Mouse (Mus musculus) heart, adult 8-10 months (tissue): ENCODE data around the gene Ttc36. TPM values are rescaled to one million over a fixed set of nuclear protein-coding genes. Genes with fewer than 3 reads are reported as not detected.
A peak's percentile ranks its signal among the peaks of the same experiment; 100 is the strongest.
"Not testable (repeated sequence)": the region's sequence is repeated elsewhere in the genome, so short reads cannot be mapped to it uniquely, and the experiment has no call there.

Source experiments
- DNase-seq: peaks from one replicate; pipeline ENCODE4 v3.0.0; 2022; ENCODE audit warnings: low spot score
- total RNA-seq, 4 experiments: library from RNA; stranded (reverse); gene quantifications; 2 replicates each; pipeline ENCODE4 v1.2.4; 2022

Ttc36 gene
- total RNA-seq, 4 experiments from 2014 or later = 0.63 to 1.5 (median 0.97) TPM

DNA sequence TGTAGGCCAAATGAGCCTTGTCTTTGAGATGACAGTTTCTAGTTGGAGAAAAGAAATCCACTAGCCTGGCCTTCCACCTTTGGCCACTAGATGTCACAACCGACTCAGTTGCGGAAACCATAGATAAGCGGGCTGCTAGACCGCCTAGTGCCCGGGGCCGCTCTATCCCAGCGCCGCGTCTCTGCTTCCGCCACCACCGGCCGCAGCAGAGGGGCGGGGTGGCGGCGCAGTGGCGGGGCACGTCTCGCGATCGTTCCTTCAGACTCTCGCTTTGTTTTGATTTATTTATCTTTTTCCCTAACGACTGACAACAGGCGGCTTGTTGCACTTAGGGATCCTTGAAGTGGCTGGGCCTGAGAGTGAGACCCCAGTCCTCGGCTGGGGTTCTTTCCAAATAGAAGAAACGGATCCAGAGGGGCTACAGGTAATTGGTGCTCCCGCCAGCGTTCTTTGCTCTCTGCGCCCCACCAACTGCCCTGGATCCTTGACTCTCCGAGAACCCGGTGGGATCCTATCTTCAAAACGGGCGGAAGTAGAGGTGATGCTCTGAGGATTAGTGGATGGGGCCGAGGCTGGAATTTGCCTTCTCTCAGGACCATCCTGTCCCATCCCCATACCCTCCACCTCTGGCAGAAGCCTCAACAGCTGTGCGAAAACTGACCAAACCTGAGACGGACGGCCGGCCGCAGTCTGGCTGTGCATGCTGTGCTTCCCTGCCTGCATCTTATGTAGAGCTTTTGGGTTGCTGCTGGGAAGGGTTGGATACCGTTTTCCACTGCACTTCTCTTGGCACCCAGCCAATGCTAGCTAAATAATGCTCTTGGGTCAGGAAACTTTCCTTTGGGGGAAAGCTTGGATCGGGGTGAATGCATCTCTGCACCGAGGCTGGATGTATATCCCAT lies 29.9 kb downstream of the Ttc36 start:
- DNase-seq = peak; percentile 94

DNA sequence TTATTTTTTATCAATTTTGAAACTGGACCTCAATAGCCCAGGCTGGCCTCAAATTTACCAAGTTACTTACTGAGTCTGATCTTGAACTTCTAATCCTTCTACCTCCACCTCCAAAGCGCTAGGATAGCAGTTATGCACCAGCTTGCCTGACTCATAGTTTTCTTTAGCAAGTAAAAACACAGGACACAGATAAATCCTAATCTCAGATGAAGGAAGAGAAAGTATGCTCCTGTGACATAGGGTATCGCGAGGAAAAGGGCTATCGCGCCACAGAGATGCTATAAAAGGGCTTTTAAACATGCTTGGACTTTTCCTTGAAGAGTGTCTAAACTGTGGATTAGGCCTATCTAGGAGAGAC lies 30.5 kb downstream of the Ttc36 start:
- DNase-seq = no peak

DNA sequence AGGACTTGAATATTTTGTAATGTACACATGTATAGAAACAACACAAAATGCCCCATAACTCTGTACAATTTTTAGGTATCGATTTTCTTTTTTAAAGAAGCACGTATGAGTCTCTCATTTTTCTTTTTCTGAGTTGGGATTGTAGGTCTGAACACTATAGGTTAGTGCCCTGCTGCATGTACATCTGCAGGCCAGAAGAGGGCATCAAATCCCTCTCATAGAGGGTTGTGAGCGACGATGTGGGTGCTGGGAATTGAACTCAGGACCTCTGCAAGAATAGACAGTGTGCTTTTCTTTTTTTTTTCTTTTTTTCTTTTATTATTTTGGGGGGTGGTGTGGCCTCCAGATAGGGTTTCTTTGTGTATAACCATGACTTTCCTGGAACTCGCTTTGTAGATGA lies 31.5 kb downstream of the Ttc36 start:
- no peak for DNase-seq

DNA sequence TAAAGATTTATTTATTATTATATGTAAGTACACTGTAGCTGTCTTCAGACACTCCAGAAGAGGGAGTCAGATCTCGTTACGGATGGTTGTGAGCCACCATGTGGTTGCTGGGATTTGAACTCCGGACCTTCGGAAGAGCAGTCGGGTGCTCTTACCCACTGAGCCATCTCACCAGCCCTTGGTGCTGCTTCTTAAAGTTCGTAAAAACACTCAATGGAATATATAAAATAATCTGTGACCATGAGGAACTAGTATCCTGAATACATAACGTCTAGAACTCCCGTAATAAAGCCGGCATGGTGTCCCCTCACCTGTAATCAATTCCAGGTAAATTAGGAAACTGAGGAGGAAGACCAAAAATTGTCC lies 34.9 kb downstream of the Ttc36 start:
- not testable (repeated sequence) for DNase-seq

DNA sequence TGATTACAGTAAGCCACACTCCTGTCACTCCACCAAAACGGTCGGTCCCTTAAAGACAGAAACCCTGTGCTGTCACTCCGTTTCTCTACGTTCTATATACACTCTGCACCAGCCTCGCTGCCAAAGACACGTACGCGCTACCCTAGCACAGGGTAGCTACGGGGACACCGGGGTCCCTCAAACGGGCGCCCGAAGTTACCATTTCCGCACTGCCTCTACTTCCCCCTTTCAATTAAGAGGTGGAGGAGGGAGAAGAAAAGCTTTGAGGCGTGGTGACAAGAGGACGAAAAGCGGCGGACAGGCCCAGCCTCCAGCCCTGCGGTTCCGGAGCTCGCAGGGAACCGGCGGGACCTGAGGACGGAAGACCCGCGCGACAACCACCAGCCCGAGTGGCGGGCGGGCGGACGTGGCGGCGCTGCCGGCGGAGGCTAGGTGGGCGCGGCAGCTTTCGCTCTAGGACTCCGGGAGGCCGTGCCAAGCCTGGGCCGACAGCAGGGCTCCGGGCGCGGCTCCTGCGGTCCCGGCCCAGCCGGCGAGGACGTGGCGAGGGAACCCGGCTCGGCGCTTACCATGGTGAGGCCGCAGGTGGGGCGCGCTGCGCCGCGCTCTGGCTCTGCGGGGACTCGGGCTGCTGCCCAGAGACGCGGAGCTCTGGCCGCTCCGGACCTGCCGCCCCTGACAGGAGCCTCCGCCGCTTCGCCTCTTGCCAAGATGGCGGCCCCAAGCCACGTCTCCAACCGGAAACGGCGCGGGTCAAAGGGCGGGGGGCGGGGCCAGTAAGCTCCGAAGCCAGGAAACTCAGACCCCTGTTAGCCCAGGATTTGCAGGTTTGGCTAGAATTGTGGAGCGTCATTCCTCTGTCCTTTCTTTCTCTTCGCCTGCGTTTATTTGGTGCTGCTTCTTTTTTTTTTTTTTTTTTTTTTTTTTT lies 35.5 kb downstream of the Ttc36 start, which contains the start of the genes Arcn1 and Ift46:
Gene Arcn1, minus strand, starts transcription at position 745 of the 928 bp plus-strand sequence.
Gene Ift46, plus strand, starts transcription at position 808 of the 928 bp plus-strand sequence.
- peak; percentile 71 for DNase-seq

DNA sequence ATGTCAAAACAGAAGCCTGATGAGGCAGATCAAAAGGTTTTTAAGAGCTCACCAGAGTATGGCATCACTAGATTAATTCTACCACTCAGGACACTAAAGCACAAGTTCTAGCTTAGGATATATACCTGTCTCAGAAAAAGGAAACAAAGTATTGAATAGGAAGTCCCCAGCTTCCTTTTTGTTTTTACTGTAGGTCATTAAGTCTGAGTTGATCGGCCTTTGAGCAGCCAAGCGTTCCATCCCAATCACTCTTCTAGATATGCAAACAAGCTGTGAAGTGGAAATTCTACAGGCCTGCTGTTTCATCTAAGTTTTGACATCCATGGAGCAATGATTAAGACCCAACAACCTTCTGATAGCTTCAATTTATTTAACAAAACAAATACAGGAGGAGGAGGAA lies 42.0 kb downstream of the Ttc36 start:
- no peak for DNase-seq

Other genes with a start within 250 kb of the Ttc36 start
- under 1 TPM in 3 of 4 experiments, not detected in 1; 0.11 to 0.72 (median 0.14) TPM for gene Cxcr5, start 241.2 kb downstream of the Ttc36 start, total RNA-seq
- gene Ddx6, start 198.2 kb downstream of the Ttc36 start, total RNA-seq = 10 to 100 TPM; 78.5 to 93.2 (median 88.8) TPM
- gene Treh, start 129.8 kb downstream of the Ttc36 start, total RNA-seq = not detected
- gene Phldb1, start 67.9 kb downstream of the Ttc36 start, total RNA-seq = 100 to 1,000 TPM; 108 to 146 (median 128) TPM
- gene Arcn1, start 35.2 kb downstream of the Ttc36 start, total RNA-seq = 10 to 100 TPM; 79.7 to 89.3 (median 80.9) TPM
- 10 to 100 TPM; 19.1 to 35.6 (median 22.8) TPM for gene Ift46, start 35.2 kb downstream of the Ttc36 start, total RNA-seq
- 10 to 100 TPM in 2 of 4 experiments, 1 to 10 TPM in 2; 8.6 to 21.9 (median 10.5) TPM for gene Tmem25, start 3.8 kb downstream of the Ttc36 start, total RNA-seq
- 10 to 100 TPM; 22.2 to 33.6 (median 29.8) TPM for gene Kmt2a, start 78.2 kb upstream of the Ttc36 start, total RNA-seq
- gene Atp5l, start 117.7 kb upstream of the Ttc36 start, total RNA-seq = 1,000 to 10,000 TPM; 1,427 to 1,918 (median 1,690) TPM
- gene Ube4a, start 162.5 kb upstream of the Ttc36 start, total RNA-seq = 10 to 100 TPM; 33.8 to 42.1 (median 35.3) TPM
- 1 to 10 TPM in 2 of 4 experiments, under 1 TPM in 2; 0.34 to 1.2 (median 0.75) TPM for gene Cd3g, start 177.4 kb upstream of the Ttc36 start, total RNA-seq
- not detected for gene Cd3d, start 178.7 kb upstream of the Ttc36 start, total RNA-seq
- 1 to 10 TPM in 2 of 4 experiments, not detected in 2; 1.3 to 1.5 TPM for gene Cd3e, start 206.6 kb upstream of the Ttc36 start, total RNA-seq
- gene Mpzl2, start 236.7 kb upstream of the Ttc36 start, total RNA-seq = 1 to 10 TPM in 1 of 4 experiments, under 1 TPM in 3; 0.50 to 1.5 (median 0.88) TPM